Mouse (Mus musculus) granulocyte monocyte progenitor cell, adult 5-6 weeks (primary cell): ENCODE data around the gene Cd36. TPM values are rescaled to one million over a fixed set of nuclear protein-coding genes. Genes with fewer than 3 reads are reported as not detected.
A peak's percentile ranks its signal among the peaks of the same experiment; 100 is the strongest.
"Not testable (repeated sequence)": the region's sequence is repeated elsewhere in the genome, so short reads cannot be mapped to it uniquely, and the experiment has no call there.

Experiments
- ATAC-seq: replicated peaks from 2 replicates; pipeline ENCODE4 v1.8.0; 2016; ENCODE audit warnings: mild to moderate bottlenecking, moderate TSS enrichment, inconsistent platforms; ENCODE audit not compliant: poor library complexity, severe bottlenecking
- total RNA-seq, 2 experiments: library from RNA; stranded (forward) in 1 of 2; stranded (reverse) in 1 of 2; fragments of 200-712, 200-1000 nt in 1 of 2; fragments of >200 nt in 1 of 2; fragmentation: Nextera tagmentation in 1 of 2; gene quantifications; 2 replicates each; pipeline ENCODE4 v1.2.3; 2014 to 2017

Cd36 gene
- total RNA-seq (2014; fragmentation: Nextera tagmentation) (not detected in 2 replicates), total RNA-seq (2017) (not detected in 2 replicates)

GRCm38 (mm10) chr5:17888598-17888997 is at the start of gene Cd36:
TSS of gene Cd36 (minus strand) at chr5:17888801.
- no peak for ATAC-seq

GRCm38 (mm10) chr5:17934501-17934900 is 45.9 kb upstream of the Cd36 start:
- no peak for ATAC-seq

- not testable (repeated sequence) for ATAC-seq
Measured at GRCm38 (mm10) chr5:17931588-17931987, 43.0 kb upstream of the Cd36 start.

- no peak for ATAC-seq
Measured at GRCm38 (mm10) chr5:17929006-17929567, 40.5 kb upstream of the Cd36 start.

- no peak for ATAC-seq
Measured at GRCm38 (mm10) chr5:17928471-17928870, 39.9 kb upstream of the Cd36 start.

GRCm38 (mm10) chr5:17924085-17924518 is 35.5 kb upstream of the Cd36 start:
- ATAC-seq = no peak

- no peak for ATAC-seq
Measured at GRCm38 (mm10) chr5:17923648-17924047, 35.0 kb upstream of the Cd36 start.

GRCm38 (mm10) chr5:17918966-17919365 is 30.4 kb upstream of the Cd36 start:
- no peak for ATAC-seq

- no peak for ATAC-seq
Measured at GRCm38 (mm10) chr5:17904766-17905165, 16.2 kb upstream of the Cd36 start.

GRCm38 (mm10) chr5:17898948-17899347 is 10.3 kb upstream of the Cd36 start:
- ATAC-seq = no peak

- not testable (repeated sequence) for ATAC-seq
Measured at GRCm38 (mm10) chr5:17897641-17898040, 9.0 kb upstream of the Cd36 start.

GRCm38 (mm10) chr5:17893577-17894172 is 5.1 kb upstream of the Cd36 start:
- no peak; the same call in 1 of the 2 replicates for ATAC-seq

- ATAC-seq = no peak
Measured at GRCm38 (mm10) chr5:17889291-17889690, 690 bp upstream of the Cd36 start.

- no peak for ATAC-seq
Measured at GRCm38 (mm10) chr5:17886377-17886776, 2.2 kb downstream of the Cd36 start.

GRCm38 (mm10) chr5:17883357-17883875 is 5.2 kb downstream of the Cd36 start:
- no peak for ATAC-seq

GRCm38 (mm10) chr5:17881542-17881896 is 7.1 kb downstream of the Cd36 start:
- ATAC-seq = no peak

- no peak for ATAC-seq
Measured at GRCm38 (mm10) chr5:17880799-17881541, 7.6 kb downstream of the Cd36 start.

GRCm38 (mm10) chr5:17879924-17880323 is 8.7 kb downstream of the Cd36 start:
- ATAC-seq = peak; percentile 81

- ATAC-seq = no peak
Measured at GRCm38 (mm10) chr5:17877044-17877443, 11.6 kb downstream of the Cd36 start.

GRCm38 (mm10) chr5:17876637-17877036 is 12.0 kb downstream of the Cd36 start:
- ATAC-seq = peak; percentile 55

- ATAC-seq = no peak
Measured at GRCm38 (mm10) chr5:17874335-17874734, 14.3 kb downstream of the Cd36 start.
